Mouse (Mus musculus) embryonic fibroblast, embryonic 13.5 days (primary cell): ENCODE measurements around the gene Gabbr2.

Experiments
- CTCF ChIP-seq: IDR thresholded peaks from 2 replicates; pipeline ENCODE4 v1.5.1; 2011; ENCODE audit warnings: mild to moderate bottlenecking, control low read depth, low read length, moderate library complexity, borderline replicate concordance; ENCODE audit not compliant: insufficient read depth
- POLR2A ChIP-seq: IDR thresholded peaks from 2 replicates; pipeline ENCODE4 v1.6.1; 2011; ENCODE audit warnings: low read depth, mild to moderate bottlenecking, control low read depth, low read length, moderate library complexity

DNA sequence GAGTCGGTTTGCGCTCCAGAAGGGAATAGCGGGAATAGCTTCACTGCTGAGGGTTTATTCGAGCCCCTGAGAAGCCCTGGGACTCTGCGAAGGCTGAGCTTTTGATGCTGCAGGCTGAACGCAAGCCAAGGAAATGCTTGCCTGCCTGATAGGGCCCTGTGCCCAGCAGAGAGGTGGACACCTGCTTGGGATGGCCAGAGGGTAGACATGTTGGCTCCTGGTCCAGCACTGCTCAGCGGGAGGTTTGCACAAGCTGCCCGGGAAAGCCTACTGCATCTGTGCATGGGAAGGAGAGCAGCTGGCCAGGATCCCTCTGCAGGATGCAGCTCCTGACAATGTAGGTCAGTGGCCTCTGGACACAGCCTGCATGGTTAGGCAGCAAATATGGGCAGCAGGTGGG lies 301.1 kb downstream of the Gabbr2 start:
- TF ChIP-seq POLR2A (no peak), CTCF (no peak)
